Mouse (Mus musculus): ENCODE data around the gene Gkn1. TPM values are rescaled to one million over a fixed set of nuclear protein-coding genes. Genes with fewer than 3 reads are reported as not detected.
A peak's percentile ranks its signal among the peaks of the same experiment; 100 is the strongest.

The Gkn1 gene
- polyA plus RNA-seq, 1 experiment from 2014 or later: not detected

- ATAC-seq (ENCODE audit: insufficient number of reproducible peaks, insufficient read depth, low FRiP score, low TSS enrichment, low read depth): no peak
Measured at GRCm38 (mm10) chr6:87316966-87317365, 33.8 kb downstream of the Gkn1 start.

GRCm38 (mm10) chr6:87312761-87313160 is 38.0 kb downstream of the Gkn1 start:
- ATAC-seq (ENCODE audit: insufficient number of reproducible peaks, insufficient read depth, low FRiP score, low TSS enrichment, low read depth): no peak
- H3K9ac ChIP-seq: no peak overlapping the region
- 88% methylated on average over 4 of the region's 4 CpGs for WGBS
- peaks cover 54% of the 10 kb centered on the region for H3K36me3 ChIP-seq
- H3K4me1 ChIP-seq: peaks cover 22% of the 10 kb centered on the region
- H3K4me3 ChIP-seq: no peak overlapping the region
- no peak overlapping the region for H3K27ac ChIP-seq
- H3K27me3 ChIP-seq: no peaks in the 10 kb centered on the region
- no peak overlapping the region for H3K4me2 ChIP-seq
- H3K9me3 ChIP-seq: no peaks in the 10 kb centered on the region

More at GRCm38 (mm10) chr6:87316966-87317365, 33.8 kb downstream of the Gkn1 start:
- Histone ChIP-seq H3K9ac (no peak overlapping the region), H3K4me2 (no peak overlapping the region), H3K4me3 (no peak overlapping the region), H3K36me3 (peaks cover 12% of the 10 kb centered on the region), H3K9me3 (no peaks in the 10 kb centered on the region), H3K4me1 (peaks cover 25% of the 10 kb centered on the region), H3K27me3 (no peaks in the 10 kb centered on the region), H3K27ac (0 out of 2 replicates have a peak overlapping the region, but pooled peaks have one; percentile 5)
- 73% methylated on average over 8 of the region's 8 CpGs for WGBS

- Histone ChIP-seq H3K9me3 (no peaks in the 10 kb centered on the region), H3K27ac (0 out of 2 replicates have a peak overlapping the region, but pooled peaks have one; percentile 85), H3K27me3 (no peaks in the 10 kb centered on the region), H3K4me3 (no peak overlapping the region), H3K36me3 (peaks cover 58% of the 10 kb centered on the region), H3K4me1 (peaks cover 33% of the 10 kb centered on the region), H3K4me2 (no peak overlapping the region), H3K9ac (no peak overlapping the region)
- ATAC-seq (ENCODE audit: insufficient number of reproducible peaks, insufficient read depth, low FRiP score, low TSS enrichment, low read depth): no peak
- WGBS: 83% methylated on average over 8 of the region's 8 CpGs
Measured at GRCm38 (mm10) chr6:87304486-87304885, 46.3 kb downstream of the Gkn1 start.

- no peak overlapping the region for H3K4me3 ChIP-seq
- H3K9me3 ChIP-seq: no peaks in the 10 kb centered on the region
- H3K27me3 ChIP-seq: no peaks in the 10 kb centered on the region
- ATAC-seq (ENCODE audit: insufficient number of reproducible peaks, insufficient read depth, low FRiP score, low TSS enrichment, low read depth): no peak
- no peak overlapping the region for H3K9ac ChIP-seq
- peaks cover 35% of the 10 kb centered on the region for H3K4me1 ChIP-seq
- H3K36me3 ChIP-seq: peaks cover 48% of the 10 kb centered on the region
- WGBS: 31% methylated on average over 5 of the region's 5 CpGs
- peak overlapping the region; percentile 26 for H3K4me2 ChIP-seq
- peak overlapping the region; percentile 85 for H3K27ac ChIP-seq
Measured at GRCm38 (mm10) chr6:87302746-87303145, 48.0 kb downstream of the Gkn1 start.

- WGBS: 43% methylated on average over 4 of the region's 4 CpGs
- H3K27ac ChIP-seq: peak overlapping the region; percentile 22; the same call in 1 of the 2 replicates
- peaks cover 45% of the 10 kb centered on the region for H3K36me3 ChIP-seq
- H3K4me1 ChIP-seq: peaks cover 35% of the 10 kb centered on the region
- no peak overlapping the region for H3K9ac ChIP-seq
- no peak for ATAC-seq (ENCODE audit: insufficient number of reproducible peaks, insufficient read depth, low FRiP score, low TSS enrichment, low read depth)
- no peak overlapping the region for H3K4me2 ChIP-seq
- no peaks in the 10 kb centered on the region for H3K9me3 ChIP-seq
- no peak overlapping the region for H3K4me3 ChIP-seq
- H3K27me3 ChIP-seq: no peaks in the 10 kb centered on the region
Measured at GRCm38 (mm10) chr6:87301991-87302390, 48.8 kb downstream of the Gkn1 start.

Other genes starting within 250 kb of the Gkn1 start
- 0.15 and 0.28 TPM in 2 replicates for gene D6Ertd527e, start 246.2 kb downstream of the Gkn1 start, polyA plus RNA-seq (2015; fragmentation: Nextera tagmentation; extraction: Ambion mirVana)
- 20.1 and 20.5 TPM in 2 replicates for gene Antxr1, start 15.1 kb downstream of the Gkn1 start, polyA plus RNA-seq (2015; fragmentation: Nextera tagmentation; extraction: Ambion mirVana)
- gene Gkn2, start 22.4 kb upstream of the Gkn1 start, polyA plus RNA-seq (2015; fragmentation: Nextera tagmentation; extraction: Ambion mirVana): not detected in 2 replicates
- gene Gkn3, start 38.0 kb upstream of the Gkn1 start, polyA plus RNA-seq (2015; fragmentation: Nextera tagmentation; extraction: Ambion mirVana): 0.42 TPM in 1 of 2 replicates, not detected in the other
- not detected in 2 replicates for gene Bmp10, start 78.1 kb upstream of the Gkn1 start, polyA plus RNA-seq (2015; fragmentation: Nextera tagmentation; extraction: Ambion mirVana)
- gene Arhgap25, start 182.3 kb upstream of the Gkn1 start, polyA plus RNA-seq (2015; fragmentation: Nextera tagmentation; extraction: Ambion mirVana): 5.7 and 7.1 TPM in 2 replicates
- gene Prokr1, start 239.8 kb upstream of the Gkn1 start, polyA plus RNA-seq (2015; fragmentation: Nextera tagmentation; extraction: Ambion mirVana): 3.6 and 3.9 TPM in 2 replicates